Mouse (Mus musculus) CD8-positive naive resting alpha-beta T cell, adult 2 months (primary cell): Measurements from ENCODE around the gene Olfr1322.

ENCODE experiments used
- DNase-seq, 2 experiments: peaks; one replicate each; pipeline ENCODE4 v3.0.0; 2022; ENCODE audit warnings: low read depth in 2 of 2, low spot score in 2 of 2

Olfr1322 gene

GRCm38 (mm10) chrX:49891383-49891782 is at the start of gene Olfr1322:
Gene Olfr1322 (minus strand): TSS chrX:49891483.
- DNase-seq = no peak

DNA sequence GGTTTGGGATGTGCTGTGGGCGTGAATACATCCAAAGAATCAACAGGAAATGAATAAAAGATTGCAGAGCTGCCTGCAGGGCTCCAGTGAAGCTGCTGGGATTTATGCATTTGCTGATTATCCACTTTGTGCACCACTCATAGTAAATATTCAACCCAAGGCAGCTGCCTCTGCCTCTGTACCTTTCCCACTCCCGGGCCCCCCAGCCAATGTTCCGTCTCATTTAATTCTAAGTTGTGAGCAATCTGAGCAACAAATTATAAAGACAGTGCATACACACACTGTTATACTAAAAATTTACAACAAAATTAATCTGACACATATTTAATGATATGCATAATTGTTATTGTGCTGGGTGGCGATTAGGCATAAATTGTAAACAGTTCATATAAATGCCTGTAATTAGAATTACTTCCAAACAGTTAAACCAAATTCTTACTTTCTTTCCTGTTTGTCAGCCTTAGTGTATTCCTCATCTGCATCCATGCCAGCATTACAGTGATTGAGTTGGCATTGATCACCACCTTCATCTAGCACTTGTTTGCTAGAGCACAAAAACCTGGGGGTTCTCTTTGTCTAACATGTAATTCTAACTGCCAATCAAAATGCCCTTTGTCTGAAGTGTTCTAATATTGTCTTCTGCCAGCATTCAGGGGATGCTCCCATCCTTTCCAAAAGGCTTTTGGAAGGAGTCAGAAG is 13.5 kb downstream of the Olfr1322 start:
- no peak for DNase-seq
